Mouse (Mus musculus) spleen, adult 2 months (tissue): ENCODE data around the gene H2-Eb2.

Experiments used
- CTCF ChIP-seq: fragments of 200-500 bp; IDR thresholded peaks from 2 replicates; pipeline ENCODE4 v1.5.1; 2011; ENCODE audit warnings: mild to moderate bottlenecking, inconsistent platforms; ENCODE audit not compliant: insufficient read depth, insufficient read length, insufficient replicate concordance; ENCODE audit errors: extremely low read depth
- POLR2A ChIP-seq: fragments of 200-500 bp; IDR thresholded peaks from 2 replicates; pipeline ENCODE4 v1.6.1; 2011; ENCODE audit warnings: low read depth, low read length, inconsistent platforms

DNA sequence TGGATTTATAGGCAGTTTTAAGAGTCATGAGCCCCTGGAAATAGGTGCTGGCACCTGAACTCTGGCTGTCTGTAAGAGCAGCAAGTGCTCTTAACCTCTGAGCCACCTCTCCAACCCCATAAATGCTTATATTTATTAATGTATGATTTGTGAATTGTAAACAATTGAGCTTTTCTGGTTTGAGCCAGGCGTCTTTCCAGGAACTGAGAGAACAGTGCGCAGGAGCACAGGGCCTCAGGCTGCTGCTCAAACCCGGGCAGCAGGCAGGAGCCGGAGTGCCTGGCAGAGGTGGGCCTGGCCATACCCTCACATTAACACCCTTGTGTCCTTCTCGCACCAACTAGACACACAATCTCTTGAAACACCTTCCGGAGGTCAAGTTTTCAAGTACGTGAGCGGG, 25.4 kb upstream of the H2-Eb2 start:
- TF ChIP-seq POLR2A (no peak), CTCF (no peak)
